Mouse (Mus musculus) cortical plate, adult 2 months (tissue): ENCODE measurements around the gene Tcta. TPM values are rescaled to one million over a fixed set of nuclear protein-coding genes. Genes with fewer than 3 reads are reported as not detected.

Experiments used
- H3K27ac ChIP-seq: fragments of 200-500 bp; 2 replicates; pipeline ENCODE4 v1.5.1; 2012; ENCODE audit warnings: low read length, control low read depth, inconsistent platforms; ENCODE audit not compliant: insufficient read depth
- H3K4me1 ChIP-seq: fragments of 200-500 bp; 2 replicates; pipeline ENCODE4 v1.6.1; 2011; ENCODE audit warnings: low read length; ENCODE audit not compliant: control insufficient read depth, insufficient read depth
- H3K4me3 ChIP-seq: fragments of 200-500 bp; 2 replicates; pipeline ENCODE4 v1.5.1; 2011; ENCODE audit warnings: mild to moderate bottlenecking, low read length, control low read depth; ENCODE audit not compliant: insufficient read depth
- CTCF ChIP-seq: fragments of 200-500 bp; IDR thresholded peaks from 2 replicates; pipeline ENCODE4 v1.5.1; 2011; ENCODE audit warnings: mild to moderate bottlenecking, control low read depth, low read length; ENCODE audit not compliant: insufficient read depth; ENCODE audit errors: extremely low read depth
- POLR2A ChIP-seq: fragments of 200-500 bp; IDR thresholded peaks from 2 replicates; pipeline ENCODE4 v1.6.1; 2011; ENCODE audit warnings: mild to moderate bottlenecking, low read length, control low read depth; ENCODE audit not compliant: insufficient read depth; ENCODE audit errors: extremely low read depth
- polyA plus RNA-seq: library from polyadenylated mRNA; depleted of rRNA; stranded (reverse); fragments of >200 nt; gene quantifications from 2 replicates; pipeline ENCODE4 v1.2.3, GENCODE M21; 2012

Gene Tcta
- polyA plus RNA-seq, 1 experiment: 55.6 TPM

- TF ChIP-seq CTCF (no peak), POLR2A (no peak)
- peaks cover 2% of the 10 kb centered on the region; the same call in 1 of the 2 replicates for H3K4me1 ChIP-seq
- no peak overlapping the region for H3K27ac ChIP-seq
- no peak overlapping the region for H3K4me3 ChIP-seq
Measured at GRCm38 (mm10) chr9:108318462-108318861, 12.5 kb upstream of the Tcta start.

- Histone ChIP-seq H3K4me1 (peaks cover 2% of the 10 kb centered on the region; the same call in 1 of the 2 replicates), H3K27ac (no peak overlapping the region), H3K4me3 (no peak overlapping the region)
- TF ChIP-seq POLR2A (no peak), CTCF (no peak)
Measured at GRCm38 (mm10) chr9:108317572-108317971, 11.6 kb upstream of the Tcta start.

GRCm38 (mm10) chr9:108308141-108308540 is 2.2 kb upstream of the Tcta start:
- Histone ChIP-seq H3K27ac (no peak overlapping the region), H3K4me3 (peak overlapping the region; percentile 33; the same call in 1 of the 2 replicates), H3K4me1 (peaks cover 5% of the 10 kb centered on the region; the same call in 1 of the 2 replicates)
- TF ChIP-seq CTCF (no peak), POLR2A (no peak)

- Histone ChIP-seq H3K4me3 (peak overlapping the region; percentile 70), H3K4me1 (peaks cover 5% of the 10 kb centered on the region; the same call in 1 of the 2 replicates), H3K27ac (no peak overlapping the region)
- TF ChIP-seq CTCF (no peak), POLR2A (no peak)
Measured at GRCm38 (mm10) chr9:108307021-108307807, 1.3 kb upstream of the Tcta start.

GRCm38 (mm10) chr9:108306571-108306980 is 616 bp upstream of the Tcta start:
- Histone ChIP-seq H3K27ac (peak overlapping the region; percentile 96), H3K4me3 (peak overlapping the region; percentile 70), H3K4me1 (peaks cover 3% of the 10 kb centered on the region; the same call in 1 of the 2 replicates)
- no peak for TF ChIP-seq CTCF
- no peak for TF ChIP-seq POLR2A

GRCm38 (mm10) chr9:108305170-108305569 is 790 bp downstream of the Tcta start:
- TF ChIP-seq CTCF (no peak), POLR2A (no peak)
- Histone ChIP-seq H3K4me3 (peak overlapping the region; percentile 70), H3K27ac (peak overlapping the region; percentile 25; the same call in 1 of the 2 replicates), H3K4me1 (peaks cover 3% of the 10 kb centered on the region; the same call in 1 of the 2 replicates)

GRCm38 (mm10) chr9:108304716-108305115 is 1.2 kb downstream of the Tcta start:
- Histone ChIP-seq H3K27ac (no peak overlapping the region), H3K4me3 (peak overlapping the region; percentile 70; the same call in 1 of the 2 replicates), H3K4me1 (peaks cover 3% of the 10 kb centered on the region; the same call in 1 of the 2 replicates)
- no peak for TF ChIP-seq CTCF
- TF ChIP-seq POLR2A: no peak

- Histone ChIP-seq H3K4me1 (peaks cover 3% of the 10 kb centered on the region; the same call in 1 of the 2 replicates), H3K27ac (no peak overlapping the region), H3K4me3 (no peak overlapping the region)
- TF ChIP-seq CTCF (no peak), POLR2A (no peak)
Measured at GRCm38 (mm10) chr9:108301853-108302252, 4.1 kb downstream of the Tcta start.

- Histone ChIP-seq H3K4me1 (no peaks in the 10 kb centered on the region), H3K4me3 (peak within 1 kb of the TSS; percentile 38), H3K27ac (0 out of 2 replicates have a peak within 1 kb of the TSS, but pooled peaks have one; percentile 8)
- TF ChIP-seq POLR2A: peak; percentile 34; the same call in 1 of the 2 replicates
- no peak for TF ChIP-seq CTCF
Measured at GRCm38 (mm10) chr9:108296453-108297355, 9.3 kb downstream of the Tcta start, which contains the start of gene Amt. Gene Amt (plus strand): TSS chr9:108296853.

GRCm38 (mm10) chr9:108290773-108291172 is 15.2 kb downstream of the Tcta start:
- TF ChIP-seq POLR2A: no peak
- TF ChIP-seq CTCF: no peak
- H3K27ac ChIP-seq: no peak overlapping the region
- H3K4me3 ChIP-seq: peak overlapping the region; percentile 61
- peaks cover 2% of the 10 kb centered on the region for H3K4me1 ChIP-seq
